Mouse (Mus musculus): ENCODE data around the gene Dysf. TPM values are rescaled to one million over a fixed set of nuclear protein-coding genes. Genes with fewer than 3 reads are reported as not detected.

Gene Dysf
- polyA plus RNA-seq, 1 experiment from 2014 or later = 5.7 TPM

DNA sequence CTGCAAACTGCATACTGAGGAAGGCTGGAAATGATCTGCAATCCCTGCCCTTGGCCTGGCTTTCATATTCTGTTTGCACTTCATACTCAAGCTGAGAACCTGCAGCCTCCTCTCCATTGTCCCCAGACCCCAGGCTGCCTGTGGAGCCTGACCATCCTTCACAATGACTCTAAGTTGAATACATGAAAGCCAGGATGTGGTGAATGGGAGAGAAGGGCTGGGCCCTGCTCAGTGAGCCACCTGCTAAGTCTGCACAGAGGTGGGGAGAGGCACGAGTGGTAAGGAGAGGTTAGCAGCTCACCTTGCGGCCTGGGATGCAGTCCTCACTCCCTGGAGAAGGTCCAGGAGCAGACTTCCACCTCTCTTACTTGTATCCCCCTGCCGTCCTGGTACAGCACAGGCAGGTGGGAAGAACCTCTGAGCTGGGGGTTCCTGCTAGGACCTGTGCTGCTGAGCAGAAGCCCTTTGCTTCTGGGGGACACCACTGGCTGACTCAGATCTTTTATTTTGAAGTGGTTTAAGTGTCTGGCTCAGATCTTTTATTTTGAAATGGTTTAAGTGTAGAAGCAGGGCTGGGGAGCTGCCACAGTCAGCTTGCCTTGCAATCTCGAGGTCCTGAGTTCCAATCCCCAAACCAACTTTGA lies 51.5 kb downstream of the Dysf start:
- no peak for ATAC-seq
- H3K27ac ChIP-seq (ENCODE audit: low read length) = no peak overlapping the region
- H3K9ac ChIP-seq (ENCODE audit: low read depth, low read length) = no peak overlapping the region

GRCm38 (mm10) chr6:84061328-84061727 lies 52.9 kb downstream of the Dysf start:
- Histone ChIP-seq H3K9ac (ENCODE audit: low read depth, low read length) (no peak overlapping the region), H3K9me3 (ENCODE audit: control insufficient read depth, low read length) (no peaks in the 10 kb centered on the region), H3K4me3 (ENCODE audit: low read length) (no peak overlapping the region), H3K4me1 (ENCODE audit: control insufficient read depth, insufficient read depth, low read length) (no peaks in the 10 kb centered on the region), H3K4me2 (ENCODE audit: low read depth, low read length) (no peak overlapping the region), H3K27me3 (replicated peaks; ENCODE audit: control insufficient read depth, insufficient read depth, low read length) (no peaks in the 10 kb centered on the region), H3K27ac (ENCODE audit: low read length) (no peak overlapping the region), H3K36me3 (ENCODE audit: control insufficient read depth, insufficient read depth, low read length) (no peaks in the 10 kb centered on the region)
- WGBS = 3% methylated on average over 5 of the region's 5 CpGs
- ATAC-seq = no peak

More for the DNA sequence above, 51.5 kb downstream of the Dysf start:
- no peaks in the 10 kb centered on the region for H3K4me1 ChIP-seq (ENCODE audit: control insufficient read depth, insufficient read depth, low read length)
- no peaks in the 10 kb centered on the region for H3K36me3 ChIP-seq (ENCODE audit: control insufficient read depth, insufficient read depth, low read length)
- H3K4me3 ChIP-seq (ENCODE audit: low read length) = no peak overlapping the region
- H3K9me3 ChIP-seq (ENCODE audit: control insufficient read depth, low read length) = no peaks in the 10 kb centered on the region
- H3K27me3 ChIP-seq (replicated peaks; ENCODE audit: control insufficient read depth, insufficient read depth, low read length) = no peaks in the 10 kb centered on the region
- H3K4me2 ChIP-seq (ENCODE audit: low read depth, low read length) = no peak overlapping the region
- 43% methylated on average over 4 of the region's 4 CpGs for WGBS

DNA sequence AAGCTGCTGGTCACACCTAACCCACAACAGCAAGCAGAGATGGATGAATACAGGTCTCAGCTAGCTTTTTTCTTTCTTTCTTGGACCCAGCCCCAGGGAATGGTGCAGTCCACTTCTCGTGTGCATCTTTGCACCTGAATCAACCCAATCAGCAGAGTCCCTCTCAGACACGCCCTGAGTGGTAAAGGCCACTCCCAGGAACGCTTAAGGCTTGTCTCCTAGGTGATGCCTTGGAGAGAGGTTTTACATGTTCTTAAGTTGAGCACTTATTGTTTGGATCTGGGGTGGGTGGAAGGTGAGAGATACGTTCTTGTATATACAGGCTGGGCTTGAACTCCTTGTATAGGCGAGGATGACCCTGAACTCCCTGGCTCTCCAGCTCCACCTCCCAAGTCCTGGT lies 54.2 kb downstream of the Dysf start:
- Histone ChIP-seq H3K4me2 (ENCODE audit: low read depth, low read length) (no peak overlapping the region), H3K4me3 (ENCODE audit: low read length) (no peak overlapping the region), H3K9me3 (ENCODE audit: control insufficient read depth, low read length) (no peaks in the 10 kb centered on the region), H3K27ac (ENCODE audit: low read length) (no peak overlapping the region), H3K27me3 (replicated peaks; ENCODE audit: control insufficient read depth, insufficient read depth, low read length) (no peaks in the 10 kb centered on the region), H3K4me1 (ENCODE audit: control insufficient read depth, insufficient read depth, low read length) (no peaks in the 10 kb centered on the region), H3K9ac (ENCODE audit: low read depth, low read length) (no peak overlapping the region), H3K36me3 (ENCODE audit: control insufficient read depth, insufficient read depth, low read length) (no peaks in the 10 kb centered on the region)
- WGBS = 52% methylated on average over 5 of the region's 5 CpGs
- no peak for ATAC-seq

GRCm38 (mm10) chr6:84068236-84068635 lies 59.8 kb downstream of the Dysf start:
- H3K27me3 ChIP-seq (replicated peaks; ENCODE audit: control insufficient read depth, insufficient read depth, low read length) = no peaks in the 10 kb centered on the region
- no peaks in the 10 kb centered on the region for H3K36me3 ChIP-seq (ENCODE audit: control insufficient read depth, insufficient read depth, low read length)
- no peak overlapping the region for H3K27ac ChIP-seq (ENCODE audit: low read length)
- no peak overlapping the region for H3K9ac ChIP-seq (ENCODE audit: low read depth, low read length)
- WGBS = 47% methylated on average over 5 of the region's 5 CpGs
- ATAC-seq = no peak
- H3K4me3 ChIP-seq (ENCODE audit: low read length) = no peak overlapping the region
- no peaks in the 10 kb centered on the region for H3K9me3 ChIP-seq (ENCODE audit: control insufficient read depth, low read length)
- H3K4me1 ChIP-seq (ENCODE audit: control insufficient read depth, insufficient read depth, low read length) = no peaks in the 10 kb centered on the region
- H3K4me2 ChIP-seq (ENCODE audit: low read depth, low read length) = no peak overlapping the region

GRCm38 (mm10) chr6:84070251-84070650 lies 61.9 kb downstream of the Dysf start:
- no peak for ATAC-seq
- WGBS = 60% methylated on average over 6 of the region's 6 CpGs
- no peak overlapping the region for H3K4me3 ChIP-seq (ENCODE audit: low read length)

DNA sequence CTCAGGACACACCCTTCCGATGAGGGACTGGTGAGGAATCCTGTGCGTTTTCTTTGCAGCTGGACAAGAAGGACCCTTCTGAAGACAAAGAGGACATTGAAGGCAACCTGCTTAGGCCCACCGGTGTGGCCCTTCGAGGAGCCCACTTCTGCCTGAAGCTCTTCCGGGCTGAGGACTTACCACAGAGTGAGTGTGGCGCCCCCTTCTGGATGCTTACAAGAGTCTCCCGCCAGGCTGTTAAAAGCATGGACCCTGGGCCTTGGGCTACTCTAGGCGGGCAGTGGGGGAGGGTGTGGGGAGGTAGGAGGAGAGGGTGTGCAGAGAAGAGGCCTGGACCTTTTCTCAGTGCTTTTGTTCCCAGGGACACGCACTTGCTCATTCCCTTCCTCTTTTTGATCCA lies 64.2 kb downstream of the Dysf start:
- no peak for ATAC-seq
- 63% methylated on average over 9 of the region's 9 CpGs for WGBS
- no peak overlapping the region for H3K9ac ChIP-seq (ENCODE audit: low read depth, low read length)
- H3K27me3 ChIP-seq (replicated peaks; ENCODE audit: control insufficient read depth, insufficient read depth, low read length) = no peaks in the 10 kb centered on the region
- H3K4me1 ChIP-seq (ENCODE audit: control insufficient read depth, insufficient read depth, low read length) = no peaks in the 10 kb centered on the region
- H3K36me3 ChIP-seq (ENCODE audit: control insufficient read depth, insufficient read depth, low read length) = no peaks in the 10 kb centered on the region
- H3K27ac ChIP-seq (ENCODE audit: low read length) = no peak overlapping the region
- H3K9me3 ChIP-seq (ENCODE audit: control insufficient read depth, low read length) = no peaks in the 10 kb centered on the region
- no peak overlapping the region for H3K4me2 ChIP-seq (ENCODE audit: low read depth, low read length)
- H3K4me3 ChIP-seq (ENCODE audit: low read length) = no peak overlapping the region

More at GRCm38 (mm10) chr6:84070251-84070650, 61.9 kb downstream of the Dysf start:
- no peak overlapping the region for H3K4me2 ChIP-seq (ENCODE audit: low read depth, low read length)
- H3K27ac ChIP-seq (ENCODE audit: low read length) = no peak overlapping the region
- no peaks in the 10 kb centered on the region for H3K36me3 ChIP-seq (ENCODE audit: control insufficient read depth, insufficient read depth, low read length)
- H3K27me3 ChIP-seq (replicated peaks; ENCODE audit: control insufficient read depth, insufficient read depth, low read length) = no peaks in the 10 kb centered on the region
- no peaks in the 10 kb centered on the region for H3K4me1 ChIP-seq (ENCODE audit: control insufficient read depth, insufficient read depth, low read length)
- no peaks in the 10 kb centered on the region for H3K9me3 ChIP-seq (ENCODE audit: control insufficient read depth, low read length)
- no peak overlapping the region for H3K9ac ChIP-seq (ENCODE audit: low read depth, low read length)

GRCm38 (mm10) chr6:84078172-84078571 lies 69.8 kb downstream of the Dysf start:
- Histone ChIP-seq H3K27ac (ENCODE audit: low read length) (no peak overlapping the region), H3K27me3 (replicated peaks; ENCODE audit: control insufficient read depth, insufficient read depth, low read length) (no peaks in the 10 kb centered on the region), H3K36me3 (ENCODE audit: control insufficient read depth, insufficient read depth, low read length) (no peaks in the 10 kb centered on the region), H3K9me3 (ENCODE audit: control insufficient read depth, low read length) (no peaks in the 10 kb centered on the region), H3K4me1 (ENCODE audit: control insufficient read depth, insufficient read depth, low read length) (no peaks in the 10 kb centered on the region), H3K4me3 (ENCODE audit: low read length) (no peak overlapping the region), H3K4me2 (ENCODE audit: low read depth, low read length) (no peak overlapping the region), H3K9ac (ENCODE audit: low read depth, low read length) (no peak overlapping the region)
- WGBS = 33% methylated on average over 1 of the region's 1 CpGs
- no peak for ATAC-seq

GRCm38 (mm10) chr6:84080631-84081030 lies 72.2 kb downstream of the Dysf start:
- no peak overlapping the region for H3K27ac ChIP-seq (ENCODE audit: low read length)
- H3K4me3 ChIP-seq (ENCODE audit: low read length) = no peak overlapping the region
- no peaks in the 10 kb centered on the region for H3K36me3 ChIP-seq (ENCODE audit: control insufficient read depth, insufficient read depth, low read length)
- H3K9ac ChIP-seq (ENCODE audit: low read depth, low read length) = no peak overlapping the region
- H3K4me2 ChIP-seq (ENCODE audit: low read depth, low read length) = no peak overlapping the region
- WGBS = 90% methylated on average over 3 of the region's 3 CpGs
- H3K27me3 ChIP-seq (replicated peaks; ENCODE audit: control insufficient read depth, insufficient read depth, low read length) = no peaks in the 10 kb centered on the region
- H3K4me1 ChIP-seq (ENCODE audit: control insufficient read depth, insufficient read depth, low read length) = no peaks in the 10 kb centered on the region
- ATAC-seq = no peak
- H3K9me3 ChIP-seq (ENCODE audit: control insufficient read depth, low read length) = no peaks in the 10 kb centered on the region

- 78% methylated on average over 10 of the region's 10 CpGs for WGBS
- ATAC-seq = no peak
- H3K4me2 ChIP-seq (ENCODE audit: low read depth, low read length) = no peak overlapping the region
These were observed 76.4 kb downstream of the Dysf start for GRCm38 (mm10) chr6:84084757-84085156.

GRCm38 (mm10) chr6:84093473-84093872 lies 85.1 kb downstream of the Dysf start:
- Histone ChIP-seq H3K4me1 (ENCODE audit: control insufficient read depth, insufficient read depth, low read length) (no peaks in the 10 kb centered on the region), H3K36me3 (ENCODE audit: control insufficient read depth, insufficient read depth, low read length) (no peaks in the 10 kb centered on the region), H3K9me3 (ENCODE audit: control insufficient read depth, low read length) (no peaks in the 10 kb centered on the region), H3K27me3 (replicated peaks; ENCODE audit: control insufficient read depth, insufficient read depth, low read length) (no peaks in the 10 kb centered on the region), H3K27ac (ENCODE audit: low read length) (no peak overlapping the region), H3K9ac (ENCODE audit: low read depth, low read length) (no peak overlapping the region), H3K4me2 (ENCODE audit: low read depth, low read length) (no peak overlapping the region), H3K4me3 (ENCODE audit: low read length) (no peak overlapping the region)
- ATAC-seq = peak; percentile 65; the same call in 1 of the 2 replicates
- WGBS = 18% methylated on average over 4 of the region's 4 CpGs

More at GRCm38 (mm10) chr6:84084757-84085156, 76.4 kb downstream of the Dysf start:
- no peaks in the 10 kb centered on the region for H3K36me3 ChIP-seq (ENCODE audit: control insufficient read depth, insufficient read depth, low read length)
- no peak overlapping the region for H3K27ac ChIP-seq (ENCODE audit: low read length)
- no peaks in the 10 kb centered on the region for H3K4me1 ChIP-seq (ENCODE audit: control insufficient read depth, insufficient read depth, low read length)
- no peak overlapping the region for H3K4me3 ChIP-seq (ENCODE audit: low read length)
- no peaks in the 10 kb centered on the region for H3K27me3 ChIP-seq (replicated peaks; ENCODE audit: control insufficient read depth, insufficient read depth, low read length)
- no peak overlapping the region for H3K9ac ChIP-seq (ENCODE audit: low read depth, low read length)
- H3K9me3 ChIP-seq (ENCODE audit: control insufficient read depth, low read length) = no peaks in the 10 kb centered on the region

Data from intestine, embryonic 16.5 days (tissue).